Mouse (Mus musculus): ENCODE data around the gene Ugt1a9. TPM values are rescaled to one million over a fixed set of nuclear protein-coding genes. Genes with fewer than 3 reads are reported as not detected.
"Not testable (repeated sequence)": the region's sequence is repeated elsewhere in the genome, so short reads cannot be mapped to it uniquely, and the experiment has no call there.

Ugt1a9 gene
- polyA plus RNA-seq, 1 experiment = not detected

DNA sequence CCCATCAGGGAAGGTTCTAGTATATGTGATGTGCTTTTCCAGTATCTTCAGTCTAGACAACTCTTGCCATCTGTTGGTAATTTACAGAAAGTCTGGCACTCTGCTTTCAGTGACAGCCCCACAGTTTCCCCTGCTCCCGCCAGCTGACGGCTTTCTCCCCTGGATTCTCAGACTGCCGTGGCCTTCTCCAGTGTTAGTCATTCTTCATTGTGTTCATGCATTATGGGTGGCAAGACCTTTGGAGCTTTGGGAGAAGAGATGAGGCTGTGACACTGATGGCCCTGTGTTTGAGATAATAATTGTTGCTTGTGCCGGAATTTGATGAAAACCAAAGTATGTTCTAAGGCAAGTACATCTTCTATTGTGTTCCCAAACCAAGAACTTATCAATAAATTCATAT is 148.0 kb downstream of the Ugt1a9 start:
- Histone ChIP-seq H3K4me1 (ENCODE audit: control insufficient read depth, insufficient read depth, low read length) (no peaks in the 10 kb centered on the region), H3K27ac (ENCODE audit: insufficient read depth, low read depth, low read length) (no peak overlapping the region), H3K4me3 (ENCODE audit: insufficient read depth, low read length) (no peak overlapping the region)
- TF ChIP-seq CTCF (IDR thresholded peaks at IDR 0.05; ENCODE audit: low read depth, low read length) (no peak), POLR2A (IDR thresholded peaks at IDR 0.05; ENCODE audit: borderline replicate concordance, low read depth, low read length) (no peak)

DNA sequence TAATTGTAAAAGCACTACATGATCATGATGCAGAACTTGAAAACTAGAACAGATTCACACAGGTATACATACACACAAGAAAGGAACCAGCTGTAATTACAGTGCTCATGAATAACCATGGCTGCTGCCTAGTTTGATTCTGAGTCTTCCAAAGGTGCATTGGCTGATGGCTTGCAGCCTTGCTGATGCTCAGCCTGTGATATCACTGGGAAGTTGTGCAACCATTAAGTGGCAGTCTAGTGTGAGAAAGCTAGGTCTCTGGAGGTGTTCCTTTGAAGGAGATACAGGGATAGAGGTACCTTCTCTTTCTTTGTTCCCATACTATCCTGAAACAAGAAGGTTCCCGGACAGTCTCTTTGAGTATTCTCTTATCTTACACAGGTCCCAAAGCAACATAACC is 148.5 kb downstream of the Ugt1a9 start:
- Histone ChIP-seq H3K27ac (ENCODE audit: insufficient read depth, low read depth, low read length) (no peak overlapping the region), H3K4me1 (ENCODE audit: control insufficient read depth, insufficient read depth, low read length) (no peaks in the 10 kb centered on the region), H3K4me3 (ENCODE audit: insufficient read depth, low read length) (no peak overlapping the region)
- TF ChIP-seq POLR2A (IDR thresholded peaks at IDR 0.05; ENCODE audit: borderline replicate concordance, low read depth, low read length) = no peak
- no peak for TF ChIP-seq CTCF (IDR thresholded peaks at IDR 0.05; ENCODE audit: low read depth, low read length)

DNA sequence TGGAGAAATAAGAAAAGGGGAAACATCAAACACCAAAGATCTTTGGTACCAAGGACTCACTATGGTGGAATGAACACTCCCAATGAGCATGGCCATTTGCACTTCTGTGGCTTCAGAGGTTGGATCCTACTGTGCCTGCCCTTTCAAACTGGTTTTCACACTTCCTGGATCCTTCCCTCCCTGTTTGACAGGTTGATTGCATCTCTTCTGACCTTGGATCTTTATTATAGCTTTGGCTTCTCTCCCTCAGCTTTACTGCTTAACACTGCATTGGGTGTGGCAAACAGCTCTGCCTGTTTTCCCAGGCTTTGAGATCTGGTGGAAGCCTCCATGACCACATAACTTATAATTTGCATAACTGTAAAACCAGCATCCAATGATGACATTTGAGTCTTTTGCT is 149.7 kb downstream of the Ugt1a9 start:
- TF ChIP-seq POLR2A (IDR thresholded peaks at IDR 0.05; ENCODE audit: borderline replicate concordance, low read depth, low read length) = no peak
- TF ChIP-seq CTCF (IDR thresholded peaks at IDR 0.05; ENCODE audit: low read depth, low read length) = no peak
- no peaks in the 10 kb centered on the region for H3K4me1 ChIP-seq (ENCODE audit: control insufficient read depth, insufficient read depth, low read length)
- H3K27ac ChIP-seq (ENCODE audit: insufficient read depth, low read depth, low read length) = no peak overlapping the region
- no peak overlapping the region for H3K4me3 ChIP-seq (ENCODE audit: insufficient read depth, low read length)

DNA sequence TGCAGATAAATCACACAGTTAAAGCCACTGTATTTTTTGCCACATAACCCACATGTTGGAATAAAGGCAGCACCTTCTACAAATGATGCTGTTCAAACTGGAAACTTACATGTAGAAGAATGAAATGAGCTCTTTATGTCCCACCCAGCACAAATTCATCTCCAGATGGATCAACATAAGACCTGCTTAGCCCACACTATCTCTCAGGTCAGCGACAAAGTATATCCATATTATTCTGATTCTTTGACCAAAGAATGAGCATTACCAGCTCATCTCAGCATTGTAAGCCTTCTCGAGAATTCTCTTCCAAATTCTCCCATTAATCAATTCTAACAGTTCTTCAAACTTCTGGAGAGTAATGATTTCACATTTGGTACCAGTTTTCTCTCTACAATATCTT is 151.6 kb downstream of the Ugt1a9 start:
- no peak for TF ChIP-seq CTCF (IDR thresholded peaks at IDR 0.05; ENCODE audit: low read depth, low read length)
- no peak for TF ChIP-seq POLR2A (IDR thresholded peaks at IDR 0.05; ENCODE audit: borderline replicate concordance, low read depth, low read length)
- H3K4me3 ChIP-seq (ENCODE audit: insufficient read depth, low read length) = no peak overlapping the region
- no peak overlapping the region for H3K27ac ChIP-seq (ENCODE audit: insufficient read depth, low read depth, low read length)
- H3K4me1 ChIP-seq (ENCODE audit: control insufficient read depth, insufficient read depth, low read length) = peaks cover 6% of the 10 kb centered on the region

DNA sequence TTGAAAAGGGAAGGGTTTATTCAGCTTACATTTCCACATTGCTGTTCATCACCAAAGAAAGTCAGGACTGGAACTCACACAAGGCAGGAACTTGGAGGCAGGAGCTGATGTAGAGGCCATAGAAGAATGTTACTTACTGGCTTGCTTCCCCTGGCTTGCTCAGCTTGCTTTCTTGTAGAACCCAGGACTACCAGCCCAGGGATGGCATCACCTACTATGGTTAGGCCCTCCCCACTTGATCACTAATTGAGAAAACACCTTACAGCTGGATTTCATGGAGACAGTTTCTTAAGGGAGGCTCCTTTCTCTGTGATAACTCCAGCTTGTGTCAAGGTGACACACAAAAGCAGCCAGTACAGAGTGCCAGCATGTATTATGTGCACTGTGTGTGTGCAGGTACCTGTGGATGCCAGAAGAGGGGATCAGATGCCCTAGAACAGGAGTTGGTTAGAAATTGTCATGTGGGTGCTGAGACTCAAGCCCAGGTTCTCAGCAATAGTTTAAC is 152.5 kb downstream of the Ugt1a9 start:
- not testable (repeated sequence) for H3K27ac ChIP-seq (ENCODE audit: insufficient read depth, low read depth, low read length); H3K4me3 ChIP-seq (ENCODE audit: insufficient read depth, low read length)

DNA sequence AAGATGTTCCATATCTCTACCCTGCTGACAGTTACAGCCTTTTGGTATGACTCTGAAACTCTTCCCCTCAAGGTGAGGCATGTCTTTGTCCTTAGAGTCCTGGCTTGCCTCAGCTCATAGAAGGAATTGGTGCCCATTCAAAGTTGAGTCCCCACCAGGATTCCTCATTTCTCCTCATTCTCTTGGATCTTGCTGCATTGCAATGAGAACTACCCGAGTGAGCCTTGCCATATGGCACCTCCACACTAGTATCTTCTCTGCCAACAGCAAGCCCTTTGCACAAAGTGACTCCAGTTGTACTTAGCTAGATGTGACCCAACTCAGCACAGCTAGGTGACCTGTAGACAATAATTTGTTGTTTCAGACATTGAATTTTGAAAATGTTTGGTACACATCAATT is 153.0 kb downstream of the Ugt1a9 start:
- TF ChIP-seq CTCF (IDR thresholded peaks at IDR 0.05; ENCODE audit: low read depth, low read length) (no peak), POLR2A (IDR thresholded peaks at IDR 0.05; ENCODE audit: borderline replicate concordance, low read depth, low read length) (no peak)
- Histone ChIP-seq H3K4me1 (ENCODE audit: control insufficient read depth, insufficient read depth, low read length) (peaks cover 10% of the 10 kb centered on the region), H3K27ac (ENCODE audit: insufficient read depth, low read depth, low read length) (no peak overlapping the region), H3K4me3 (ENCODE audit: insufficient read depth, low read length) (no peak overlapping the region)

More for the DNA sequence above, 152.5 kb downstream of the Ugt1a9 start:
- peaks cover 10% of the 10 kb centered on the region for H3K4me1 ChIP-seq (ENCODE audit: control insufficient read depth, insufficient read depth, low read length)

DNA sequence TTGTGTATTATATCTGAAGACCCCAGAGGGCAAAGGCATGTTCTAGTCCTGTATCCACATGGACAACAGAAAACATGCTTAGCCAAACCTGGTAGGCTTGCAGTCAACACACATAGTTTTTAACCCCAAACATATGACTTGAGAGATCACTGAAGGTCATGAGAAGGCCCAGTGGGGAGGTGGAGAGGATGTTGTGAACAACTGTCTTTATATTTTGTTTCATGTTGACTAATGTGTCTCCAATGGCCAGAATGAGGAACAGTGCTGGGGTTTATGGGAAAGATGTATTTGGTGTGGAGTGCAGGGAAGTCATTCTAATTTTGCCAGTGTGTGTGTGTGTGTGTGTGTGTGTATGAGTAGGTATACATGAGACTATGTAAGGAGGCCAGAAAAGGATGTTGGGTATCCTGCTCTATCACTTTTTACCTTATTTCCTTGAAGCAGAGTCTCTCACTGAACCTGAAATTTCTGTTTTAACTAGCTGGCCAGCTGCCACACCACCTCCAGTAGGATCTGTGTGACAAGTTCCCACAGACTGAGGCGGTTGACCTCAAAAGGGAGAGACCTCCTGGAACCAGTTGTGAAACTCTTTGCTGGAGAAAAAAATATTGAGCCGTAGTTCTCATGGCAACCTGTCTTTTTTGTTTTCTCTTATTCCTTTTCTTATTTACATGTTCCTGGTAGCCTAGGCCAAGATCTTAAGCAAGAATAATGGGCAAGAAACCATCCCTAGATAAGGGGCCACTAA is 153.6 kb downstream of the Ugt1a9 start:
- Histone ChIP-seq H3K4me1 (ENCODE audit: control insufficient read depth, insufficient read depth, low read length) (peaks cover 10% of the 10 kb centered on the region), H3K4me3 (ENCODE audit: insufficient read depth, low read length) (no peak overlapping the region), H3K27ac (ENCODE audit: insufficient read depth, low read depth, low read length) (no peak overlapping the region)
- TF ChIP-seq CTCF (IDR thresholded peaks at IDR 0.05; ENCODE audit: low read depth, low read length) (no peak), POLR2A (IDR thresholded peaks at IDR 0.05; ENCODE audit: borderline replicate concordance, low read depth, low read length) (no peak)

DNA sequence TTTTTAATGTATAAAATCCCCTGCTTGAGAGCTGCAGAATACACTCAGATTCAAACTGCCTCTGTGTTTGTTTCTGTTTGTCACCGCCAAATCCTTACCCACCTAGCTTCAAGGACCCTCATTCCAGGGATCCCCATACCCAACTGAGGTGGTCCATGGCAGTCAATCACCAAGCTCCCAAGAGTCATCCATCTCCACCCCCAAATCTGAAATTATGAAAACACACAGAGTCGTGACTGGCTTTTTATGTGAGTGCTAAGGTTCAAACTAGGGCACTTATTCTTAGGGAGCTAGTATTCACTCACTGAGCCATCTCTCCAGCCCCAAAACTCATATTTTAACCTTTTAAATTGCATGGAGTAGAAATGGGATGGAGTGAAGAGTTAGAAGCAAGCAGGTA is 154.7 kb downstream of the Ugt1a9 start:
- not testable (repeated sequence) for H3K27ac ChIP-seq (ENCODE audit: insufficient read depth, low read depth, low read length); H3K4me3 ChIP-seq (ENCODE audit: insufficient read depth, low read length)
- H3K4me1 ChIP-seq (ENCODE audit: control insufficient read depth, insufficient read depth, low read length) = peaks cover 10% of the 10 kb centered on the region

DNA sequence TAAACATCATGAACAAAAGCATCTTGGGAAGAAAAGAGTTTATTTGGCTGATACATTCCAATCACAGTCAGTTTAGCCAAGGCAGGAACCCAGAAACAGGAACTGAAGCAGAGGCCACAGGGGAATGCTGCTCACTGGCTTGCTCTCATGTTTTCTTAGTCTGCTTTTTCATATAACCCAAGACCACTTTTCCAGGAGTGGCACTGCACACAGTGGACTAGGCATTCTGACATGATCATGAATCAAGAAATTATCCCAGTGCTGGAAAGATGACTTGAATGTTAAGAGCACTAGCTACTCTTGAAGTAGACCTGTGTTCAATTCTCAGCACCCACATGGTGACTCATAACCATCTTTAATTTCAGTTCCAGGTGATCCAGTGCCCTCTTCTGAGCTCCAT is 155.1 kb downstream of the Ugt1a9 start:
- no peak overlapping the region for H3K27ac ChIP-seq (ENCODE audit: insufficient read depth, low read depth, low read length)
- H3K4me1 ChIP-seq (ENCODE audit: control insufficient read depth, insufficient read depth, low read length) = peaks cover 10% of the 10 kb centered on the region
- TF ChIP-seq CTCF (IDR thresholded peaks at IDR 0.05; ENCODE audit: low read depth, low read length) (no peak), POLR2A (IDR thresholded peaks at IDR 0.05; ENCODE audit: borderline replicate concordance, low read depth, low read length) (no peak)
- no peak overlapping the region for H3K4me3 ChIP-seq (ENCODE audit: insufficient read depth, low read length)

DNA sequence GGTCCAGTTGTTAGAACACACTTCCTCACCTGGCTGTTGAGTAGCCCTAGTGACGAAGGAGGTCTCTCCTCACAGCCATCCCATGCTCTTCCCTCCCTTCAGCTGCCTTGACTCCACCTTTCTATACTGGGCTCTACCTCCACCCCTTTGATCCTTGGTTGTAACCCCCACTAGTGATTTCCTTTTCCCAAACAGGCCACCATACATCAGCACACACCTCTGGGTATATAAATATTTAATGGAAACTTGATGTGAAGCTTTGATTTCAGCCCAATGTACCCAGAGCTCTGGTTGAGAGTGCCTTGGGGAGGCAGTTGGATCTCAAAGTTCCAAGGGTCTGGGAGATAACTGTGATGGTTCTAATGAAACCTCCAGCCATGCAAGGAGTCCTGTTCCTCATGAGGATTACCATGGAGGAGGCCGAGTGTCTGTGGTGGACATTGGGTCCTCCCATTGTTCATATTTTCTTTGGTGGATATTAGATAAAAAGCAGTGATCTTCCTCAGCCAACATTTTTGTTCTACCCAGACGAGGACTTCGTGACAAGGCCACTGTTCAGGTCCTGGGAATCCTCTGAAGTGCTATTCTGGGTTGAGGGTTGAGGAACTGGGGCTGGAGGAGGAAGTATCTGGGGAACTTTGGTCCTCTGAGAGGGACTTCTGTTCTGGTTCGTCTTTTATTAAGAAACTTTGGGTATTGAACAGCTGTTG is 156.2 kb downstream of the Ugt1a9 start, which contains the start of gene Mroh2a:
TSS of gene Mroh2a (plus strand) at position 317 of the 710 bp plus-strand sequence.
- Histone ChIP-seq H3K4me1 (ENCODE audit: control insufficient read depth, insufficient read depth, low read length) (peaks cover 10% of the 10 kb centered on the region), H3K4me3 (ENCODE audit: insufficient read depth, low read length) (no peak within 1 kb of the TSS)
- no peak for TF ChIP-seq POLR2A (IDR thresholded peaks at IDR 0.05; ENCODE audit: borderline replicate concordance, low read depth, low read length)
- TF ChIP-seq CTCF (IDR thresholded peaks at IDR 0.05; ENCODE audit: low read depth, low read length) = no peak

More for the DNA sequence above, 156.2 kb downstream of the Ugt1a9 start, which contains the start of gene Mroh2a:
- no peak within 1 kb of the TSS for H3K27ac ChIP-seq (ENCODE audit: insufficient read depth, low read depth, low read length)
